Mouse (Mus musculus) ES-E14 (cell line): ENCODE measurements around the gene Omp.

Experiments
- CHD2 ChIP-seq: IDR thresholded peaks from 2 replicates; pipeline ENCODE4 v1.6.1; 2014; ENCODE audit warnings: mild to moderate bottlenecking, low read depth, low read length, inconsistent platforms
- HCFC1 ChIP-seq: IDR thresholded peaks from 2 replicates; pipeline ENCODE4 v1.6.1; 2012; ENCODE audit warnings: low read length, inconsistent platforms, borderline replicate concordance; ENCODE audit not compliant: insufficient read depth
- ZC3H11A ChIP-seq: IDR thresholded peaks from 2 replicates; pipeline ENCODE4 v1.6.1; 2012; ENCODE audit warnings: low read depth, mild to moderate bottlenecking, inconsistent platforms, low read length, borderline replicate concordance
- ZNF384 ChIP-seq: IDR thresholded peaks from 2 replicates; pipeline ENCODE4 v1.6.1; 2012; ENCODE audit warnings: low read depth, low read length, inconsistent platforms

DNA sequence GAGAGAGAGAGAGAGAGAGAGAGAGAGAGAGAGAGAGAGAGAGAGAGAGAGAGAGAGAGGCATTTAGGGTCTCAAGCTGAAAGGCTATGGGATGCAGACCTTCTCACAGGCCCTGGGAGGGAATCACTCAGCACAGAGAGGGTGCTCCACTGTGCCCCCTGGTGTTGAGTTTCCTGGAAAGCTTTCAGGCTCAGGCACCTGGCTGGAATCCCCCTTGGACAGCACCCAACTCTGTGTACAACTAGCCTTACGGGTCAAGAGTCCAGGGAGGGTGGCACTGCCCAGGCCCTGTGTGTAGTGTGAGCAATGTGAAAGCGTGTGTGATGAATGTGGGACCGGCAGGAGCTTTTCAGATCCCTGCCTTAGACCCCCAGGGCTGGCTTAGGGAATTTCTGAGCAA lies 4.1 kb downstream of the Omp start:
- TF ChIP-seq CHD2 = no peak
- TF ChIP-seq ZNF384 = no peak
- TF ChIP-seq ZC3H11A = no peak
- TF ChIP-seq HCFC1 = no peak
